Mouse (Mus musculus): Measurements from ENCODE around the gene Ust. TPM values are rescaled to one million over a fixed set of nuclear protein-coding genes. Genes with fewer than 3 reads are reported as not detected.

Gene Ust
- total and polyA plus RNA-seq, 3 experiments = not detected

DNA sequence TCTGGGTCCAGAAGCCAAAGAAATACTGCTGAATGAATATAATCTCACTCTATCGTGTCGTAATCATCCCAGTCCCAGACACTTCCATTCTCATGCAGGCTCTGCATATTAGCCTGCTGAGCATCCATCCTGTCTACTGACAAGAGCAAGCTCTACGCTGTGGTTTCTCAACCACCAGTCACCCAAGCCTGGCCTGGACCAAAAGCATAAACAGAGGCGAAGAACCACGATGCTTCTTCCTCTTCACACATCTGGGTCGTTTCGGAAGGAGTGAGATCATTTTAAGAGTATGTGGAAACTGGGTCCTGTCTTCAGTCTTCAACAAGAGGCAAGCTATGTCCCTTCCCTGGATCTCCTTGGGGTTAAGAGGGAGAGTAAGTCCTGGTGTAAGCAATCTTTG lies 103.6 kb downstream of the Ust start:
- H3K27ac ChIP-seq (ENCODE audit: insufficient read depth, low read depth) = peak overlapping the region; percentile 66; the same call in 1 of the 2 replicates
- H3K4me2 ChIP-seq (ENCODE audit: insufficient read depth, low read depth, poor library complexity, severe bottlenecking) = peak overlapping the region; percentile 12; the same call in 1 of the 2 replicates
- DNase-seq (ENCODE audit: extremely low read depth) = peak; percentile 75
- H3K9me3 ChIP-seq (replicated peaks; ENCODE audit: low read length) = no peaks in the 10 kb centered on the region
- peaks cover 20 to 28% of the 10 kb centered on the region in 2 experiments for H3K4me1 ChIP-seq (ENCODE audit: control insufficient read depth in 1 of 2, insufficient read depth in 2 of 2)
- in situ Hi-C loops (cut with MboI; ENCODE audit: low pct_ligation_motif_present, low pct_unique_long_range_greater_than_20kb, low sequenced_read_pairs) (no loop called here), dilution Hi-C loops (cut with MboI; ENCODE audit: extremely low pct_ligation_motif_present, extremely low pct_unique_long_range_greater_than_20kb, low sequenced_read_pairs) (no loop called here)
- no peaks in the 10 kb centered on the region for H3K27me3 ChIP-seq (replicated peaks)
- H3K36me3 ChIP-seq (replicated peaks in 1 of 2; ENCODE audit: control insufficient read depth in 1 of 2, insufficient read depth in 1 of 2, low read length in 1 of 2) = no peaks in the 10 kb centered on the region
- no peak overlapping the region for H3K9ac ChIP-seq (ENCODE audit: insufficient read depth, low read depth)
- H3K4me3 ChIP-seq (replicated peaks in 1 of 3; ENCODE audit: low read depth in 2 of 3, low read length in 2 of 3, poor library complexity in 1 of 3) = no peak overlapping the region
- TF ChIP-seq ETS1 (conservative IDR thresholded peaks at IDR 0.05; ENCODE audit: low read depth, low read length) = no peak
- 0 out of 2 replicates have a peak, but pooled peaks have one; percentile 16 for TF ChIP-seq JUN (IDR thresholded peaks at IDR 0.05; ENCODE audit: insufficient read depth, low read depth, low read length)
- TF ChIP-seq E2F4 (IDR thresholded peaks at IDR 0.05; ENCODE audit: insufficient replicate concordance, low read depth, low read length) = no peak
- peak; percentile 39; the same call in 1 of the 2 replicates for TF ChIP-seq JUND (conservative IDR thresholded peaks at IDR 0.05; ENCODE audit: low read depth, low read length)
- TF ChIP-seq MAX (IDR thresholded peaks at IDR 0.05; ENCODE audit: low read length) = peak; percentile 61; the same call in 1 of the 2 replicates
- H3K79me2 ChIP-seq (replicated peaks; ENCODE audit: control insufficient read depth, extremely low read depth, insufficient read depth, poor library complexity, severe bottlenecking) = no peaks in the 10 kb centered on the region

DNA sequence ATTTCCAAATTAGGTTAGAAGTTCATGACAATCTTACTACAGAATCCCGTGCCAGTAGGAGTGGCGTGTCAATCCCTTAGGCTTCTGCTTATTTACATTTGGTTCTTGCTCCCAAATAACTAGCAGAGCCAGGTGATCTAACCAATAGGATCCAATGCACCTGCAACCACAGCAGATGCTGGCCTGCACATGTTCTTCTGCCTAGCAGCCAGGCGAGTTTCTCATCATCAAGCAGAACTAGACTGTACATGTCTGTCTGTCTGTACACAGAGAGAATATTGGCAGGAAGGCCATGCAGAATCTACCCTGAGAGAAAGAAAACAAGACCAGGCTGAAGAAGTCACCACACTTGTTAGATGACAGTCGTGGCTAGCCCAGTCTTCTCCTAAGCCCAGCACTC lies 113.5 kb downstream of the Ust start:
- Histone ChIP-seq H3K4me3 (replicated peaks in 1 of 3; ENCODE audit: low read depth in 2 of 3, low read length in 2 of 3, poor library complexity in 1 of 3) (no peak overlapping the region), H3K4me2 (ENCODE audit: insufficient read depth, low read depth, poor library complexity, severe bottlenecking) (no peak overlapping the region), H3K4me1 (ENCODE audit: control insufficient read depth in 1 of 2, insufficient read depth in 2 of 2) (no peaks in the 10 kb centered on the region), H3K27ac (ENCODE audit: insufficient read depth, low read depth) (no peak overlapping the region), H3K27me3 (replicated peaks) (no peaks in the 10 kb centered on the region), H3K9me3 (replicated peaks; ENCODE audit: low read length) (no peaks in the 10 kb centered on the region), H3K9ac (ENCODE audit: insufficient read depth, low read depth) (no peak overlapping the region), H3K36me3 (replicated peaks in 1 of 2; ENCODE audit: control insufficient read depth in 1 of 2, insufficient read depth in 1 of 2, low read length in 1 of 2) (no peaks in the 10 kb centered on the region), H3K79me2 (replicated peaks; ENCODE audit: control insufficient read depth, extremely low read depth, insufficient read depth, poor library complexity, severe bottlenecking) (no peaks in the 10 kb centered on the region)
- no peak for DNase-seq (ENCODE audit: extremely low read depth)
- TF ChIP-seq RCOR1 (conservative IDR thresholded peaks at IDR 0.05; ENCODE audit: low read depth, low read length) (no peak), USF1 (IDR thresholded peaks at IDR 0.05; ENCODE audit: low read depth, low read length) (no peak), USF2 (conservative IDR thresholded peaks at IDR 0.05; ENCODE audit: low read depth, low read length) (no peak), IRF4 (IDR thresholded peaks at IDR 0.05; ENCODE audit: low read depth, low read length) (no peak), ZC3H11A (IDR thresholded peaks at IDR 0.05; ENCODE audit: low read depth, low read length) (no peak), CTCF (conservative IDR thresholded peaks at IDR 0.05 in 1 of 2, IDR thresholded peaks at IDR 0.05 in 1 of 2; ENCODE audit: low read depth in 2 of 2, low read length in 2 of 2) (no peak), PAX5 (IDR thresholded peaks at IDR 0.05; ENCODE audit: low read length) (no peak), POLR2AphosphoS2 (IDR thresholded peaks at IDR 0.05; ENCODE audit: low read depth, low read length) (no peak), ZMIZ1 (IDR thresholded peaks at IDR 0.05; ENCODE audit: low read depth, low read length) (no peak), TBP (conservative IDR thresholded peaks at IDR 0.05; ENCODE audit: low read depth, low read length) (no peak)
- dilution Hi-C loops (cut with MboI; ENCODE audit: extremely low pct_ligation_motif_present, extremely low pct_unique_long_range_greater_than_20kb, low sequenced_read_pairs) = no loop called here
- in situ Hi-C loops (cut with MboI; ENCODE audit: low pct_ligation_motif_present, low pct_unique_long_range_greater_than_20kb, low sequenced_read_pairs) = no loop called here

Measured in CH12.LX (cell line).